Mouse (Mus musculus) bone marrow macrophage, adult 2 months (primary cell): ENCODE data around the gene Mocs2. TPM values are rescaled to one million over a fixed set of nuclear protein-coding genes. Genes with fewer than 3 reads are reported as not detected.

Source experiments
- H3K27ac ChIP-seq: 2 replicates; pipeline ENCODE4 v1.5.1; 2012; ENCODE audit warnings: low read depth, low read length; ENCODE audit not compliant: insufficient read depth
- H3K4me1 ChIP-seq: 2 replicates; pipeline ENCODE4 v1.6.1; 2012; ENCODE audit warnings: low read length; ENCODE audit not compliant: control insufficient read depth, insufficient read depth
- H3K4me3 ChIP-seq: 2 replicates; pipeline ENCODE4 v1.5.1; 2012; ENCODE audit warnings: mild to moderate bottlenecking, low read length, moderate library complexity; ENCODE audit not compliant: insufficient read depth
- CTCF ChIP-seq: IDR thresholded peaks from 2 replicates; pipeline ENCODE4 v1.5.1; 2012; ENCODE audit warnings: low read depth, mild to moderate bottlenecking, low read length, moderate library complexity
- POLR2A ChIP-seq: IDR thresholded peaks from 2 replicates; pipeline ENCODE4 v1.6.1; 2012; ENCODE audit warnings: mild to moderate bottlenecking, low read depth, low read length, borderline replicate concordance
- polyA plus RNA-seq: library from polyadenylated mRNA; stranded (reverse); fragments of >200 nt; gene quantifications from 2 replicates; pipeline ENCODE4 v1.2.4, GENCODE M21; 2012; ENCODE audit not compliant: missing spikeins, insufficient read depth, insufficient read length

Mocs2 gene
- polyA plus RNA-seq, 1 experiment: 49.9 TPM

GRCm38 (mm10) chr13:114853152-114853551, 35.1 kb downstream of the Mocs2 start:
- H3K27ac ChIP-seq: no peak overlapping the region
- TF ChIP-seq CTCF: no peak
- TF ChIP-seq POLR2A: no peak
- no peak overlapping the region for H3K4me3 ChIP-seq
- no peaks in the 10 kb centered on the region for H3K4me1 ChIP-seq

- Histone ChIP-seq H3K27ac (no peak overlapping the region), H3K4me3 (no peak overlapping the region)
- TF ChIP-seq POLR2A: no peak
- no peak for TF ChIP-seq CTCF
These were observed 36.0 kb downstream of the Mocs2 start for GRCm38 (mm10) chr13:114854023-114854422.

GRCm38 (mm10) chr13:114854428-114854827, 36.4 kb downstream of the Mocs2 start:
- no peak overlapping the region for H3K4me3 ChIP-seq
- no peak for TF ChIP-seq CTCF
- no peak for TF ChIP-seq POLR2A
- H3K27ac ChIP-seq: no peak overlapping the region
- no peaks in the 10 kb centered on the region for H3K4me1 ChIP-seq

More at GRCm38 (mm10) chr13:114854023-114854422, 36.0 kb downstream of the Mocs2 start:
- no peaks in the 10 kb centered on the region for H3K4me1 ChIP-seq

- H3K27ac ChIP-seq: no peak overlapping the region
- no peak overlapping the region for H3K4me3 ChIP-seq
- TF ChIP-seq POLR2A (no peak), CTCF (no peak)
- H3K4me1 ChIP-seq: no peaks in the 10 kb centered on the region
These were observed 37.7 kb downstream of the Mocs2 start for GRCm38 (mm10) chr13:114855573-114856268.

- TF ChIP-seq POLR2A: no peak
- no peak for TF ChIP-seq CTCF
- Histone ChIP-seq H3K4me3 (no peak overlapping the region), H3K4me1 (no peaks in the 10 kb centered on the region), H3K27ac (no peak overlapping the region)
These were observed 38.2 kb downstream of the Mocs2 start for GRCm38 (mm10) chr13:114856269-114856627.

- H3K27ac ChIP-seq: no peak overlapping the region
- no peak overlapping the region for H3K4me3 ChIP-seq
- TF ChIP-seq POLR2A (no peak), CTCF (no peak)
- no peaks in the 10 kb centered on the region for H3K4me1 ChIP-seq
These were observed 39.5 kb downstream of the Mocs2 start for GRCm38 (mm10) chr13:114857525-114857924.

- no peak for TF ChIP-seq CTCF
- TF ChIP-seq POLR2A: no peak
- Histone ChIP-seq H3K27ac (no peak overlapping the region), H3K4me3 (no peak overlapping the region), H3K4me1 (no peaks in the 10 kb centered on the region)
These were observed 56.7 kb downstream of the Mocs2 start for GRCm38 (mm10) chr13:114874738-114875137.

GRCm38 (mm10) chr13:114876005-114876520, 58.0 kb downstream of the Mocs2 start:
- TF ChIP-seq CTCF (no peak), POLR2A (no peak)
- H3K27ac ChIP-seq: no peak overlapping the region
- no peaks in the 10 kb centered on the region for H3K4me1 ChIP-seq
- H3K4me3 ChIP-seq: no peak overlapping the region

- Histone ChIP-seq H3K4me1 (no peaks in the 10 kb centered on the region), H3K4me3 (no peak overlapping the region), H3K27ac (no peak overlapping the region)
- TF ChIP-seq POLR2A (no peak), CTCF (no peak)
These were observed 60.6 kb downstream of the Mocs2 start for GRCm38 (mm10) chr13:114878667-114879066.

Other genes starting within 250 kb of the Mocs2 start
- not detected in 2 replicates for gene Itga2, start 113.9 kb downstream of the Mocs2 start, polyA plus RNA-seq